Mouse (Mus musculus): ENCODE results near the gene Ppm1l. TPM values are rescaled to one million over a fixed set of nuclear protein-coding genes. Genes with fewer than 3 reads are reported as not detected.
"Not testable (repeated sequence)": the region's sequence is repeated elsewhere in the genome, so short reads cannot be mapped to it uniquely, and the experiment has no call there.

Gene Ppm1l
- polyA plus RNA-seq, 2 experiments: 7.1 to 12.2 TPM

DNA sequence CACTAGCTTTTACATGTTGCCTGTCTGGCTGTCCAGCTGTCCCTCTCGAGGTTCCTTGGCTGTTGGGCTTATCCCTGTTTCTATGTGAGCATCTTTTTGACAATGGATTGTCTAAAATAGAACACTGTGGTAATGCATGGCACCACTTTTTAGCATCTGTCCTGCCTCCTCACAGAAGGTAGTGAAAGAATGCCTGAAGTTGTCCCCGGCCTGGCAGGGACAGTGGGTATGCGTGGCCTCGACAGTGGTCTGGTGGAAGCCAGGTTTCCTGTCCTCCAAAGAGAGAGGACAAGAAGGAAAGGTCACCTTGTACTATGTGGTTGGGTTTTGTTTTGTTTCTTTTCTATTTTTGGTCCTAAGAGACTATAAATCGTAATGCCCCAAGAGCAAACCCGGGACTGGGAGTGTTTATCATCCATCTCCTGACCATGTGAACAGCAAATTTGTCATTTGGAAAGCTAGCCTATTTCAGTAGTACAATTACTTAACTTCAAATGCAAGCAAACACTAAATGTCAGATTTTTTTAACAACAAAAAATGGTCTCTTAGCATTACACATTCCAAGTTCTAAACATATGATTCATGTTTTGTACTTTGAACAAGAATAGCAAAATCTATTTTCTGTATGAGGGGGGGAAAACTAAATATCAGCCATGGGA lies 242.8 kb downstream of the Ppm1l start:
- H3K27ac ChIP-seq (replicated peaks; ENCODE audit: low read depth, low read length): no peak overlapping the region
- no peak for ATAC-seq (ENCODE audit: low FRiP score, low read depth)
- 91% methylated on average over 6 of the region's 6 CpGs for WGBS

DNA sequence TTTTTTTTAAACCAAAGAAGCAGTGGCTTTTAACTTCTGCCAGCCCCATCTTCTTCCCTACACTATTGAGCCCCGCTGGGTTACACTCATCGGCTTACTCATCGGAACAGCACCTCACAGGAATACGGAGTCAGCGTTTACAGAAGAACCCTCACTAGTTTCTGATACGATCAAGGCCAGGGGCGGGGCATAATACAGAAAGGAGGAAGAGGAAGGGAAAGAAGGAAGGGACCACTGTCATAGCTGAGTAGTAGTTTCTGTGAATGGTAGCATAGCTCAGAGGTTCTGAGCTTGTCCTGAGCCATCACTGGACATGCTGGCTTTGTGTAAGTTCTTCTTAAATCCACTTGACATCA lies 243.3 kb downstream of the Ppm1l start:
- no peak overlapping the region for H3K9ac ChIP-seq (ENCODE audit: low read depth, low read length, severe bottlenecking)
- no peaks in the 10 kb centered on the region for H3K27me3 ChIP-seq (ENCODE audit: control insufficient read depth, insufficient read depth, low read length)
- H3K4me2 ChIP-seq (replicated peaks; ENCODE audit: low read depth, low read length, severe bottlenecking): no peak overlapping the region
- no peaks in the 10 kb centered on the region for H3K9me3 ChIP-seq (ENCODE audit: control insufficient read depth, low read length)
- peaks cover 8% of the 10 kb centered on the region for H3K4me1 ChIP-seq (ENCODE audit: control insufficient read depth, insufficient read depth, low read length)
- ATAC-seq (ENCODE audit: low FRiP score, low read depth): no peak
- H3K27ac ChIP-seq (replicated peaks; ENCODE audit: low read depth, low read length): no peak overlapping the region
- H3K36me3 ChIP-seq (ENCODE audit: control insufficient read depth, insufficient read depth, low read length): no peaks in the 10 kb centered on the region
- DNase-seq (ENCODE audit: low spot score): no peak
- TF ChIP-seq POLR2A (IDR thresholded peaks at IDR 0.05; ENCODE audit: borderline replicate concordance, extremely low read depth, insufficient read depth, insufficient read length): no peak
- 94% methylated on average over 7 of the region's 7 CpGs for WGBS
- no peak overlapping the region for H3K4me3 ChIP-seq (replicated peaks; ENCODE audit: low read length)

More for the DNA sequence above, 242.8 kb downstream of the Ppm1l start:
- no peaks in the 10 kb centered on the region for H3K9me3 ChIP-seq (ENCODE audit: control insufficient read depth, low read length)
- no peak overlapping the region for H3K4me3 ChIP-seq (replicated peaks; ENCODE audit: low read length)
- peaks cover 8% of the 10 kb centered on the region for H3K4me1 ChIP-seq (ENCODE audit: control insufficient read depth, insufficient read depth, low read length)
- no peak for TF ChIP-seq POLR2A (IDR thresholded peaks at IDR 0.05; ENCODE audit: borderline replicate concordance, extremely low read depth, insufficient read depth, insufficient read length)
- no peak for DNase-seq (ENCODE audit: low spot score)
- H3K4me2 ChIP-seq (replicated peaks; ENCODE audit: low read depth, low read length, severe bottlenecking): no peak overlapping the region
- no peak overlapping the region for H3K9ac ChIP-seq (ENCODE audit: low read depth, low read length, severe bottlenecking)
- no peaks in the 10 kb centered on the region for H3K27me3 ChIP-seq (ENCODE audit: control insufficient read depth, insufficient read depth, low read length)
- H3K36me3 ChIP-seq (ENCODE audit: control insufficient read depth, insufficient read depth, low read length): no peaks in the 10 kb centered on the region

DNA sequence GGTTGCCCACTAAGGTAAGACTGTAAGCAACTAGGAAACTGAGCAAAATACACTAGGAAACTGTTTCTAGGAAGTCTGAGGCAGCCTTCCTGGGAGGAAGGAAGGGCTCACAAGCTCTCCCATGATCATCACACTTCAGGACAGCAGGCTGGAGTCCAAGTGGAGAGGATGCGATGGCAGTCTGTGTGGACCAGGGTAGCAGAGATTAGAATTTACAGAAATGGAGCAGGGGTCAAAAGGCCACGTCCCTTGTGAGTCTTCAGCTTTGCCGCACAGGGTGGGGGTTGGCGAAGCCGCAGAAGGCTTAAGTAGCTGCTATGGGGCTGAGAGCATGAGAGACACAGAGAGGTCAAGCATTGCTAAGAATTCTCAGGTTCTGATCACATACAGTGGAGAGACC lies 245.0 kb downstream of the Ppm1l start:
- Histone ChIP-seq H3K36me3 (ENCODE audit: control insufficient read depth, insufficient read depth, low read length) (no peaks in the 10 kb centered on the region), H3K4me1 (ENCODE audit: control insufficient read depth, insufficient read depth, low read length) (peaks cover 8% of the 10 kb centered on the region), H3K9ac (ENCODE audit: low read depth, low read length, severe bottlenecking) (no peak overlapping the region), H3K27me3 (ENCODE audit: control insufficient read depth, insufficient read depth, low read length) (no peaks in the 10 kb centered on the region), H3K27ac (replicated peaks; ENCODE audit: low read depth, low read length) (no peak overlapping the region), H3K4me2 (replicated peaks; ENCODE audit: low read depth, low read length, severe bottlenecking) (no peak overlapping the region), H3K4me3 (replicated peaks; ENCODE audit: low read length) (no peak overlapping the region), H3K9me3 (ENCODE audit: control insufficient read depth, low read length) (no peaks in the 10 kb centered on the region)
- no peak for TF ChIP-seq POLR2A (IDR thresholded peaks at IDR 0.05; ENCODE audit: borderline replicate concordance, extremely low read depth, insufficient read depth, insufficient read length)
- WGBS: 85% methylated on average over 5 of the region's 5 CpGs
- DNase-seq (ENCODE audit: low spot score) (no peak), ATAC-seq (ENCODE audit: low FRiP score, low read depth) (no peak)

DNA sequence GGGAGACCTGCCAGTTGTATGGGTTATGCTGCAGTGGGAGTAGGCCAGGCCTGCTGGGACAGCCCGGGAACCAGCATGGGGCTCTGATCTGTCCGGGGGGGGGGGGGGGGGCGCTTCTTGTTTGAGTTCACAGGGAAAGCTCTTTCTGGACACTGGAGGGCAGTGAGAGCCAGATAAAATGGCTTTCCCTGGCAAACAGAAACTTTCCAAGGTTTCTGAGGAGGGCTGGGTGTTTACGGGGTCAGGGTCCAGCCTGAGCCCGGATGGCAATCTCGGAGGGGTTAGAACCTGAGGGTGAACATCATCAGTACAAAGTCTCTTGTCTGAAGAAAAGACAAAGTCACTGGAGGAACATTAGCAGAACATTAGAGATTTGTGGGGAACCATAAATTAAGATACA lies 246.7 kb downstream of the Ppm1l start:
- Histone ChIP-seq H3K9ac (ENCODE audit: low read depth, low read length, severe bottlenecking) (no peak overlapping the region), H3K4me3 (replicated peaks; ENCODE audit: low read length) (no peak overlapping the region), H3K4me2 (replicated peaks; ENCODE audit: low read depth, low read length, severe bottlenecking) (no peak overlapping the region), H3K9me3 (ENCODE audit: control insufficient read depth, low read length) (no peaks in the 10 kb centered on the region), H3K4me1 (ENCODE audit: control insufficient read depth, insufficient read depth, low read length) (peaks cover 5% of the 10 kb centered on the region), H3K27ac (replicated peaks; ENCODE audit: low read depth, low read length) (no peak overlapping the region), H3K36me3 (ENCODE audit: control insufficient read depth, insufficient read depth, low read length) (no peaks in the 10 kb centered on the region), H3K27me3 (ENCODE audit: control insufficient read depth, insufficient read depth, low read length) (no peaks in the 10 kb centered on the region)
- no peak for TF ChIP-seq POLR2A (IDR thresholded peaks at IDR 0.05; ENCODE audit: borderline replicate concordance, extremely low read depth, insufficient read depth, insufficient read length)
- no peak for DNase-seq (ENCODE audit: low spot score)
- no peak for ATAC-seq (ENCODE audit: low FRiP score, low read depth)
- WGBS: 93% methylated on average over 3 of the region's 6 CpGs

DNA sequence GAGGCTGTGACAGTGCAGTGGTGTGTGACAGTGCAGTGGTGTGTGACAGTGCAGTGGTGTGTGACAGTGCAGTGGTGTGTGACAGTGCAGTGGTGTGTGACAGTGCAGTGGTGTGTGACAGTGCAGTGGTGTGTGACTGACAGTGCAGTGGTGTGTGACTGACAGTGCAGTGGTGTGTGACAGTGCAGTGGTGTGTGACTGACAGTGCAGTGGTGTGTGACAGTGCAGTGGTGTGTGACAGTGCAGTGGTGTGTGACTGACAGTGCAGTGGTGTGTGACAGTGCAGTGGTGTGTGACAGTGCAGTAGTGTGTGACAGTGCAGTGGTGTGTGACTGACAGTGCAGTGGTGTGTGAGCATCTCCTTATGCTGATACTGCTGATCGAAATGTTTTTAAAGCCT lies 248.9 kb downstream of the Ppm1l start:
- not testable (repeated sequence) for H3K9ac ChIP-seq (ENCODE audit: low read depth, low read length, severe bottlenecking); ATAC-seq (ENCODE audit: low FRiP score, low read depth); H3K4me1 ChIP-seq (ENCODE audit: control insufficient read depth, insufficient read depth, low read length); H3K4me2 ChIP-seq (replicated peaks; ENCODE audit: low read depth, low read length, severe bottlenecking); H3K27ac ChIP-seq (replicated peaks; ENCODE audit: low read depth, low read length); H3K9me3 ChIP-seq (ENCODE audit: control insufficient read depth, low read length); H3K36me3 ChIP-seq (ENCODE audit: control insufficient read depth, insufficient read depth, low read length); H3K4me3 ChIP-seq (replicated peaks; ENCODE audit: low read length); DNase-seq (ENCODE audit: low spot score); H3K27me3 ChIP-seq (ENCODE audit: control insufficient read depth, insufficient read depth, low read length)
- 94% methylated on average over 1 of the region's 1 CpGs for WGBS

DNA sequence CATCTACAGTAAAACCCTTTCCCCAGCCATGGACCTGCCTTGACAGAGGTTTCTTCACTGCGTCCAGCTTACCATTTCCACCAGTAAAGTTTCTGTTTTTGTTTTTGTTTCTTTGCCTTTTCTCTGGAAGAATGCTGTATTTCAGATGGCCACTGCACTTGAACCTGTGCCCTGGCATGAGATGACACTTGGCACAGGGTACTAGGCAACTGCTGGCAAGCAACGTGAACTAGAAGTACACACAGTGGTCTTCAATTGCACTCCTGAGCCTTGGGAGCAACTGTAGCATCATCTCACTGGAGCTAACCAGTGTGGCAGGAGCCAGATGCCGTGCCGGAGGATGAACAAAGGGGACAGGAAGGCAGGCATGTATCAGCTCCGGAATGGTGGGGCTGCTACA lies 255.9 kb downstream of the Ppm1l start:
- Histone ChIP-seq H3K4me3 (replicated peaks; ENCODE audit: low read length) (no peak overlapping the region), H3K4me2 (replicated peaks; ENCODE audit: low read depth, low read length, severe bottlenecking) (no peak overlapping the region), H3K9ac (ENCODE audit: low read depth, low read length, severe bottlenecking) (no peak overlapping the region), H3K9me3 (ENCODE audit: control insufficient read depth, low read length) (no peaks in the 10 kb centered on the region), H3K27ac (replicated peaks; ENCODE audit: low read depth, low read length) (no peak overlapping the region), H3K27me3 (ENCODE audit: control insufficient read depth, insufficient read depth, low read length) (no peaks in the 10 kb centered on the region), H3K4me1 (ENCODE audit: control insufficient read depth, insufficient read depth, low read length) (no peaks in the 10 kb centered on the region), H3K36me3 (ENCODE audit: control insufficient read depth, insufficient read depth, low read length) (peaks cover 25% of the 10 kb centered on the region)
- ATAC-seq (ENCODE audit: low FRiP score, low read depth) (no peak), DNase-seq (ENCODE audit: low spot score) (no peak)
- no peak for TF ChIP-seq POLR2A (IDR thresholded peaks at IDR 0.05; ENCODE audit: borderline replicate concordance, extremely low read depth, insufficient read depth, insufficient read length)
- 90% methylated on average over 5 of the region's 5 CpGs for WGBS

Measured in limb, embryonic 14.5 days (tissue).